Mouse (Mus musculus): ENCODE results near the gene Hoxa11.

GRCm38 (mm10) chr6:52224895-52225611, 20.6 kb downstream of the Hoxa11 start:
- TF ChIP-seq POLR2A (IDR thresholded peaks at IDR 0.05; ENCODE audit: extremely low read depth, insufficient read depth, low read length) (no peak), CTCF (IDR thresholded peaks at IDR 0.05; ENCODE audit: low read depth, low read length) (no peak)

Data from liver, adult 2 months (tissue).